Mouse (Mus musculus) ES-E14 (cell line): ENCODE data around the gene Wsb1. TPM values are rescaled to one million over a fixed set of nuclear protein-coding genes. Genes with fewer than 3 reads are reported as not detected.
A peak's percentile ranks its signal among the peaks of the same experiment; 100 is the strongest.

ENCODE experiments used
- DNase-seq: peaks from one replicate; pipeline ENCODE4 v3.0.0-alpha.2; 2013; ENCODE audit warnings: low read depth, low spot score
- H3K27ac ChIP-seq: 2 replicates; pipeline ENCODE4 v1.5.1; 2012; ENCODE audit warnings: low read depth, mild to moderate bottlenecking, low read length, moderate library complexity, mixed read lengths; ENCODE audit not compliant: poor library complexity, insufficient read depth, severe bottlenecking
- H3K36me3 ChIP-seq: 2 replicates; pipeline ENCODE4 v1.6.1; 2012; ENCODE audit warnings: mild to moderate bottlenecking, low read length, moderate library complexity, mixed read lengths; ENCODE audit not compliant: control insufficient read depth, poor library complexity, insufficient read depth, severe bottlenecking
- H3K4me1 ChIP-seq, 2 experiments: fragments of 150-350 bp in 1 of 2; sonication (generic) in 1 of 2; 2 replicates each; pipeline ENCODE4 v1.6.1; 2012; ENCODE audit warnings: low read length in 2 of 2, mild to moderate bottlenecking in 1 of 2, mixed read lengths in 1 of 2; ENCODE audit not compliant: control insufficient read depth in 2 of 2, insufficient read depth in 2 of 2, poor library complexity in 1 of 2
- H3K4me3 ChIP-seq, 2 experiments: fragments of 150-350 bp in 1 of 2; sonication (generic) in 1 of 2; 2 replicates each; pipeline ENCODE4 v1.5.1; 2012; ENCODE audit warnings: low read length in 2 of 2, low read depth in 1 of 2, mild to moderate bottlenecking in 1 of 2, mixed read lengths in 1 of 2; ENCODE audit not compliant: insufficient read depth in 1 of 2, poor library complexity in 1 of 2, severe bottlenecking in 1 of 2
- H3K9ac ChIP-seq: 2 replicates; pipeline ENCODE4 v1.6.1; 2012; ENCODE audit warnings: low read depth, mild to moderate bottlenecking, low read length, mixed read lengths; ENCODE audit not compliant: poor library complexity, insufficient read depth, severe bottlenecking
- H3K9me3 ChIP-seq: fragments of 150-350 bp; sonication (generic); 2 replicates; pipeline ENCODE4 v1.6.1; 2012; ENCODE audit warnings: low read depth, mild to moderate bottlenecking, low read length; ENCODE audit not compliant: control insufficient read depth, insufficient read depth
- CHD2 ChIP-seq: IDR thresholded peaks from 2 replicates; pipeline ENCODE4 v1.6.1; 2014; ENCODE audit warnings: mild to moderate bottlenecking, low read depth, low read length, inconsistent platforms
- HCFC1 ChIP-seq: IDR thresholded peaks from 2 replicates; pipeline ENCODE4 v1.6.1; 2012; ENCODE audit warnings: low read length, inconsistent platforms, borderline replicate concordance; ENCODE audit not compliant: insufficient read depth
- MAFK ChIP-seq: IDR thresholded peaks from 2 replicates; pipeline ENCODE4 v1.6.1; 2014; ENCODE audit warnings: mild to moderate bottlenecking, low read depth, low read length, inconsistent platforms; ENCODE audit not compliant: insufficient read depth
- ZC3H11A ChIP-seq: IDR thresholded peaks from 2 replicates; pipeline ENCODE4 v1.6.1; 2012; ENCODE audit warnings: low read depth, mild to moderate bottlenecking, inconsistent platforms, low read length, borderline replicate concordance
- ZNF384 ChIP-seq: IDR thresholded peaks from 2 replicates; pipeline ENCODE4 v1.6.1; 2012; ENCODE audit warnings: low read depth, low read length, inconsistent platforms
- in situ Hi-C, 2 experiments: fragments of 600-800 bp; cut with MboI; formaldehyde crosslinking; loops; one replicate each; pipeline ENCODE4 v1.15.1; 2025; ENCODE audit warnings: low sequenced_read_pairs in 2 of 2, inconsistent platforms in 1 of 2; ENCODE audit not compliant: unreplicated experiment in 2 of 2
- total RNA-seq: library from RNA; depleted of rRNA; stranded (reverse); fragments of 300-350 nt; gene quantifications from 2 replicates; pipeline ENCODE4 v1.2.3, GENCODE M21; 2012

Wsb1 gene
- total RNA-seq, 1 experiment, result 75.5 TPM

- Histone ChIP-seq H3K4me1 (peaks cover 0 to 2% of the 10 kb centered on the region in 2 experiments; a peak in 1 of 4 replicates), H3K4me3 (peak overlapping the region; percentile 87 to 89), H3K27ac (no peak overlapping the region), H3K9ac (peak overlapping the region; percentile 89; the same call in 1 of the 2 replicates), H3K9me3 (no peaks in the 10 kb centered on the region), H3K36me3 (peaks cover 4% of the 10 kb centered on the region; the same call in 1 of the 2 replicates)
- in situ Hi-C loops, result no loop called here
- DNase-seq, result no peak
- TF ChIP-seq HCFC1 (no peak), CHD2 (no peak), ZC3H11A (no peak), MAFK (peak; percentile 89), ZNF384 (0 out of 2 replicates have a peak, but pooled peaks have one; percentile 35)
Observed at GRCm38 (mm10) chr11:79252881-79253541, 1.5 kb downstream of the Wsb1 start.

- H3K9ac ChIP-seq, result no peak overlapping the region
- no peak overlapping the region for H3K27ac ChIP-seq
- no peak overlapping the region for H3K4me3 ChIP-seq
- in situ Hi-C loops, result no loop called here
- H3K9me3 ChIP-seq, result peaks cover 6% of the 10 kb centered on the region
- no peaks in the 10 kb centered on the region for H3K4me1 ChIP-seq
- peaks cover 35% of the 10 kb centered on the region for H3K36me3 ChIP-seq
- DNase-seq, result no peak
- TF ChIP-seq CHD2, result no peak
- TF ChIP-seq HCFC1, result no peak
- no peak for TF ChIP-seq ZC3H11A
- TF ChIP-seq MAFK, result no peak
- TF ChIP-seq ZNF384, result no peak
Observed at GRCm38 (mm10) chr11:79239024-79239423, 15.4 kb downstream of the Wsb1 start.

- in situ Hi-C loops, result no loop called here
- DNase-seq, result no peak
- no peak overlapping the region for H3K4me3 ChIP-seq
- H3K27ac ChIP-seq, result no peak overlapping the region
- peaks cover 6% of the 10 kb centered on the region for H3K9me3 ChIP-seq
- TF ChIP-seq CHD2, result no peak
- TF ChIP-seq ZNF384, result no peak
- no peak for TF ChIP-seq HCFC1
- no peak overlapping the region for H3K9ac ChIP-seq
- peaks cover 34% of the 10 kb centered on the region for H3K36me3 ChIP-seq
- H3K4me1 ChIP-seq, result no peaks in the 10 kb centered on the region
Observed at GRCm38 (mm10) chr11:79238398-79238752, 16.1 kb downstream of the Wsb1 start.

- H3K4me1 ChIP-seq, result no peaks in the 10 kb centered on the region
- in situ Hi-C loops, result no loop called here
- H3K9ac ChIP-seq, result no peak overlapping the region
- no peak for DNase-seq
- peaks cover 31% of the 10 kb centered on the region for H3K36me3 ChIP-seq
- peaks cover 6% of the 10 kb centered on the region for H3K9me3 ChIP-seq
- TF ChIP-seq ZNF384 (no peak), ZC3H11A (no peak), MAFK (no peak), HCFC1 (no peak), CHD2 (no peak)
- H3K27ac ChIP-seq, result no peak overlapping the region
- H3K4me3 ChIP-seq, result no peak overlapping the region
Observed at GRCm38 (mm10) chr11:79237644-79238397, 16.6 kb downstream of the Wsb1 start.
